Mouse (Mus musculus) heart, embryonic 13.5 days (tissue): ENCODE measurements around the gene Olfr1240. TPM values are rescaled to one million over a fixed set of nuclear protein-coding genes. Genes with fewer than 3 reads are reported as not detected.

Experiments used
- ATAC-seq: fragments of 200-750 bp; cut with Nextera tagmentation; 2 replicates; pipeline ENCODE4 v1.8.0; 2017; ENCODE audit warnings: moderate TSS enrichment; ENCODE audit not compliant: insufficient number of reproducible peaks, low FRiP score, low TSS enrichment; ENCODE audit errors: extremely low read depth
- H3K27ac ChIP-seq: fragments of 300-500 bp; sonication (generic); replicated peaks from 2 replicates; pipeline ENCODE4 v1.5.1; 2015; ENCODE audit warnings: moderate library complexity, mild to moderate bottlenecking, inconsistent platforms
- H3K27me3 ChIP-seq: fragments of 300-500 bp; sonication (generic); replicated peaks from 2 replicates; pipeline ENCODE4 v1.6.1; 2015; ENCODE audit warnings: mild to moderate bottlenecking, inconsistent platforms
- H3K36me3 ChIP-seq: fragments of 300-500 bp; sonication (generic); 2 replicates; pipeline ENCODE4 v1.6.1; 2015; ENCODE audit warnings: mild to moderate bottlenecking, inconsistent platforms
- H3K4me1 ChIP-seq: fragments of 300-500 bp; sonication (generic); 2 replicates; pipeline ENCODE4 v1.6.1; 2015; ENCODE audit warnings: inconsistent platforms
- H3K4me2 ChIP-seq: fragments of 300-500 bp; sonication (generic); 2 replicates; pipeline ENCODE4 v1.6.1; 2015; ENCODE audit warnings: inconsistent platforms, mild to moderate bottlenecking, moderate library complexity
- H3K4me3 ChIP-seq: fragments of 300-500 bp; sonication (generic); 2 replicates; pipeline ENCODE4 v1.5.1; 2015; ENCODE audit warnings: moderate library complexity, mild to moderate bottlenecking, inconsistent platforms
- H3K9ac ChIP-seq: fragments of 300-500 bp; sonication (generic); 2 replicates; pipeline ENCODE4 v1.6.1; 2015; ENCODE audit warnings: inconsistent platforms, mild to moderate bottlenecking, moderate library complexity
- H3K9me3 ChIP-seq: fragments of 300-500 bp; sonication (generic); 2 replicates; pipeline ENCODE4 v1.6.1; 2016; ENCODE audit warnings: inconsistent platforms
- WGBS: fragments of 180-500 bp; shearing (Covaris S2); methylation state at CpG from one replicate; pipeline ENCODE4 v1.1.7; 2015; ENCODE audit warnings: mixed read lengths; 5-methylcytosine and 5-hydroxymethylcytosine counted together
- polyA plus RNA-seq: library from polyadenylated mRNA; unstranded; fragments of >200 nt; fragmentation: Nextera tagmentation; extraction: Ambion mirVana; gene quantifications from 2 replicates; pipeline ENCODE4 v1.2.1, GENCODE M21; 2015

Olfr1240 gene
- polyA plus RNA-seq: not detected in 2 replicates

GRCm38 (mm10) chr2:89442900-89443299, at the start of gene Olfr1240:
TSS of gene Olfr1240 (minus strand) at chr2:89443000.
- Histone ChIP-seq H3K9ac (no peak within 1 kb of the TSS), H3K4me3 (no peak within 1 kb of the TSS), H3K27me3 (no peaks in the 10 kb centered on the region), H3K9me3 (no peaks in the 10 kb centered on the region), H3K27ac (no peak within 1 kb of the TSS), H3K4me1 (no peaks in the 10 kb centered on the region), H3K36me3 (no peaks in the 10 kb centered on the region), H3K4me2 (no peak within 1 kb of the TSS)
- ATAC-seq: no peak
- 73% methylated on average over 3 of the region's 3 CpGs for WGBS

- H3K4me3 ChIP-seq: no peak within 1 kb of the TSS
- H3K27me3 ChIP-seq: no peaks in the 10 kb centered on the region
- no peaks in the 10 kb centered on the region for H3K9me3 ChIP-seq
- no peak within 1 kb of the TSS for H3K4me2 ChIP-seq
- no peaks in the 10 kb centered on the region for H3K36me3 ChIP-seq
- H3K9ac ChIP-seq: no peak within 1 kb of the TSS
- H3K4me1 ChIP-seq: no peaks in the 10 kb centered on the region
- H3K27ac ChIP-seq: no peak within 1 kb of the TSS
- ATAC-seq: no peak
Measured at GRCm38 (mm10) chr2:89487026-89487425, 44.2 kb upstream of the Olfr1240 start, which contains the start of gene Olfr1241. TSS of gene Olfr1241 (minus strand) at chr2:89487126.

GRCm38 (mm10) chr2:89420307-89420706, 22.5 kb downstream of the Olfr1240 start, which contains the start of gene Olfr1239:
TSS of gene Olfr1239 (minus strand) at chr2:89420407.
- no peaks in the 10 kb centered on the region for H3K36me3 ChIP-seq
- H3K27ac ChIP-seq: no peak within 1 kb of the TSS
- no peaks in the 10 kb centered on the region for H3K27me3 ChIP-seq
- H3K4me1 ChIP-seq: no peaks in the 10 kb centered on the region
- H3K4me2 ChIP-seq: no peak within 1 kb of the TSS
- H3K9me3 ChIP-seq: no peaks in the 10 kb centered on the region
- H3K9ac ChIP-seq: no peak within 1 kb of the TSS
- WGBS: 88% methylated on average over 2 of the region's 2 CpGs
- H3K4me3 ChIP-seq: no peak within 1 kb of the TSS
- ATAC-seq: no peak

GRCm38 (mm10) chr2:89414557-89414956, 28.2 kb downstream of the Olfr1240 start:
- Histone ChIP-seq H3K27me3 (no peaks in the 10 kb centered on the region), H3K9me3 (no peaks in the 10 kb centered on the region), H3K27ac (no peak overlapping the region), H3K9ac (no peak overlapping the region), H3K4me3 (no peak overlapping the region), H3K36me3 (no peaks in the 10 kb centered on the region), H3K4me2 (no peak overlapping the region), H3K4me1 (no peaks in the 10 kb centered on the region)
- WGBS: 88% methylated on average over 1 of the region's 1 CpGs
- ATAC-seq: no peak

- Histone ChIP-seq H3K9ac (no peak within 1 kb of the TSS), H3K27ac (no peak within 1 kb of the TSS), H3K4me3 (no peak within 1 kb of the TSS), H3K4me2 (no peak within 1 kb of the TSS), H3K27me3 (no peaks in the 10 kb centered on the region), H3K36me3 (no peaks in the 10 kb centered on the region), H3K4me1 (no peaks in the 10 kb centered on the region), H3K9me3 (no peaks in the 10 kb centered on the region)
- ATAC-seq: no peak
- 92% methylated on average over 2 of the region's 2 CpGs for WGBS
Measured at GRCm38 (mm10) chr2:89409576-89409975, 33.2 kb downstream of the Olfr1240 start, which contains the start of gene Olfr1238. TSS of gene Olfr1238 (minus strand) at chr2:89409676.

GRCm38 (mm10) chr2:89400882-89401281, 41.9 kb downstream of the Olfr1240 start:
- no peak for ATAC-seq
- Histone ChIP-seq H3K4me2 (no peak overlapping the region), H3K27me3 (no peaks in the 10 kb centered on the region), H3K9ac (no peak overlapping the region), H3K4me1 (no peaks in the 10 kb centered on the region), H3K4me3 (no peak overlapping the region), H3K36me3 (no peaks in the 10 kb centered on the region), H3K27ac (no peak overlapping the region), H3K9me3 (no peaks in the 10 kb centered on the region)
- WGBS: 74% methylated on average over 1 of the region's 1 CpGs

Other genes starting within 250 kb of the Olfr1240 start
- gene Olfr1226, start 243.0 kb downstream of the Olfr1240 start, polyA plus RNA-seq: not detected in 2 replicates
- not detected in 2 replicates for gene Olfr1228, start 188.9 kb downstream of the Olfr1240 start, polyA plus RNA-seq
- gene Olfr1229, start 155.0 kb downstream of the Olfr1240 start, polyA plus RNA-seq: not detected in 2 replicates
- gene Olfr1230, start 145.7 kb downstream of the Olfr1240 start, polyA plus RNA-seq: not detected in 2 replicates
- gene Olfr1231, start 135.9 kb downstream of the Olfr1240 start, polyA plus RNA-seq: not detected in 2 replicates
- gene Olfr1232, start 113.3 kb downstream of the Olfr1240 start, polyA plus RNA-seq: not detected in 2 replicates
- not detected in 2 replicates for gene Olfr1233, start 100.6 kb downstream of the Olfr1240 start, polyA plus RNA-seq
- not detected in 2 replicates for gene Olfr1234, start 78.1 kb downstream of the Olfr1240 start, polyA plus RNA-seq
- not detected in 2 replicates for gene Olfr1238, start 33.3 kb downstream of the Olfr1240 start, polyA plus RNA-seq
- gene Olfr1239, start 22.6 kb downstream of the Olfr1240 start, polyA plus RNA-seq: not detected in 2 replicates
- not detected in 2 replicates for gene Olfr1241, start 44.1 kb upstream of the Olfr1240 start, polyA plus RNA-seq
- not detected in 2 replicates for gene Olfr1242, start 55.3 kb upstream of the Olfr1240 start, polyA plus RNA-seq
- not detected in 2 replicates for gene Olfr1243, start 88.5 kb upstream of the Olfr1240 start, polyA plus RNA-seq
- not detected in 2 replicates for gene Olfr1245, start 135.4 kb upstream of the Olfr1240 start, polyA plus RNA-seq
- not detected in 2 replicates for gene Olfr1246, start 150.2 kb upstream of the Olfr1240 start, polyA plus RNA-seq
- not detected in 2 replicates for gene Olfr1247, start 171.1 kb upstream of the Olfr1240 start, polyA plus RNA-seq
- not detected in 2 replicates for gene Olfr1248, start 175.2 kb upstream of the Olfr1240 start, polyA plus RNA-seq
- not detected in 2 replicates for gene Olfr1249, start 192.0 kb upstream of the Olfr1240 start, polyA plus RNA-seq
- not detected in 2 replicates for gene Olfr1250, start 218.5 kb upstream of the Olfr1240 start, polyA plus RNA-seq
- gene Olfr1251, start 228.9 kb upstream of the Olfr1240 start, polyA plus RNA-seq: not detected in 2 replicates